Mouse (Mus musculus) heart, adult 2 months (tissue): ENCODE results near the gene Cphx3.
"Not testable (repeated sequence)": the region's sequence is repeated elsewhere in the genome, so short reads cannot be mapped to it uniquely, and the experiment has no call there.

ENCODE experiments used
- CTCF ChIP-seq: fragments of 200-600 bp; IDR thresholded peaks from 2 replicates; pipeline ENCODE4 v1.8.1; 2022; ENCODE audit warnings: antibody characterized with exemption, mild to moderate bottlenecking, moderate library complexity
- EP300 ChIP-seq: fragments of 200-500 bp; IDR thresholded peaks from 2 replicates; pipeline ENCODE4 v1.6.1; 2011; ENCODE audit warnings: low read depth, low read length, control low read depth; ENCODE audit not compliant: insufficient read depth

DNA sequence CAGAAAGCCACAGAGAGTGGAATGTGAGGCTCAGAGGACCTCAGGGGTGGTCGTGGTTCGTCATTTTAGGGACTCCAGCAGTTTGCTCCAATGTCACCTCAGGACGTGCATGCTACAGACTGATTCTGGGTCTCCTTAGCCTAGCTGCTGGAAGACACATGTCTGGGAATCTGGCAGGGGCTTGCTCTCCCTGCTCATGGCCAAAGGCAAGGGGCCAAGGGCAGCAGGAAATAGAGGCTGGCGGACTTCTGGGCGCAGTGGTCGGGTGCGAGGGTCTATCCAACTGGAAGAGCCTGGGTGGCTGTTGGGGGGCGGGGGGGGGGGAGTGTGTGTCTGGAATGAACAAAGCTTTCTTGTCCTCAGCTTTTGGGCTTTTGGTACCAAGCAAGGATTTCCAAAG, 106.3 kb downstream of the Cphx3 start:
- TF ChIP-seq CTCF, EP300: not testable (repeated sequence)
